Mouse (Mus musculus) embryo, embryonic 10 days (tissue): ENCODE data around the gene Hspb2.

Experiments
- DNase-seq: peaks from one replicate; pipeline ENCODE4 v3.0.0-alpha.2; 2015; ENCODE audit warnings: low spot score

Hspb2 gene

DNA sequence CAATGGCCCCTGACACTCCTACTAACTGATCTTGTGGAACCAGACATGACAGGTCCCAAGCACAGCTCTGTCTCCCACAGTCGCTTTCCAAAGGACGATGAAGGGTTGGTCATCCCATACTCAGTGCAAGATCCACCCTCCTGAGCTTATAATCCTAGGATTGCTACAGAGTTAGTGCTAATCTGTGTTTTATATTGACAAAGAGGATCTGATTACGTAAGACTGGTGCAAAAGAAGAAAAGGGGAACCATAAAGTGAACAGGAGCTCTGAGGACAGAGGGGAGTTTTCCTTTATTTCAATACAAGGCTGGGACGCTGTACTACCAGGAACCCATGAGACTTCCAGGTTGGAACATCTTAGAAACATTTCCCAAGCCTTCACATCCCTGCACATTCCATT is 40.8 kb downstream of the Hspb2 start:
- no peak for DNase-seq

DNA sequence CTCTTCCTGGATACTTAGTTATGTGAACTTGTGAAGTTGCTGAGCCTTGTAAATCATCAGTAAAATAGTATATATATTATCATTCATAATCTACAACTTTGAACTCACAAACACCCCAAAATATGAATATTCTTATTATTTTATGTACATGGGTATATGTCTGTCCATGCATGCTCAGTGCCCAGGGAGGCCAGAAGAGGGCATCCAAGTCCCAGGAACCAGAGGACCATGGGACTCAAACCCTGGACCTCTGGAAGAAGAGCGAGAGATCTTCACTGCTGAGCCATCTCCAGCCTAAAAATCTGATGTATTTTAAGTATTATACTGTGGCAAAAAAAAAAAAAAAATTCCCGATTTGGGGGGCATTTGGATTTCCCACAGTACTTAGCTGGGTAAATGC is 43.0 kb downstream of the Hspb2 start:
- peak; percentile 59 for DNase-seq

DNA sequence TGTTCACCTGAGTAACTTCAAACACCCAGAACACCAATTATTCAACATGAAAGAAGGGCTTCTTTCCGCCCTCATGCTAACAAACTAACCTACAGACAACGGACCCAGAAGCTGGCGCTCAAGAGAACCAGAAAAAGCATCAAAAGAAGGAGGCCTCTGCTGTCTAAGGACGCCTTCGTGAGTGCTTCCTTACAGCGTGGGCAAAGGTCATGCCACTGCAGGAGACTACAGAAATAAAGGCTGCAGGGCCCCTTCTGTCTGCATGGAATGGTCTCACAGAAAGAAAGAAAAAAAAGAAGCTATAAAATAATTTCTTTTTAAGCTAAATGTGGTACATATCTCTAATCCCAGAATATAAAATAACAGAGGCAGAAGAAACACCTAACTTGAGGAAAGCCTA is 47.2 kb downstream of the Hspb2 start:
- no peak for DNase-seq
